Mouse (Mus musculus) lung, postnatal 36 days (tissue): Measurements from ENCODE around the gene Rnaseh2b.

Source experiments
- DNase-seq: peaks from one replicate; pipeline ENCODE4 v3.0.0; 2022; ENCODE audit warnings: mixed read lengths

Gene Rnaseh2b

GRCm38 (mm10) chr14:62322581-62323344, 30.4 kb downstream of the Rnaseh2b start:
- DNase-seq: no peak

- no peak for DNase-seq
These were observed 31.1 kb downstream of the Rnaseh2b start for GRCm38 (mm10) chr14:62323457-62323856.

- DNase-seq: no peak
These were observed 32.6 kb downstream of the Rnaseh2b start for GRCm38 (mm10) chr14:62324943-62325342.

- no peak for DNase-seq
These were observed 33.6 kb downstream of the Rnaseh2b start for GRCm38 (mm10) chr14:62326026-62326425.

GRCm38 (mm10) chr14:62327171-62327570, 34.8 kb downstream of the Rnaseh2b start:
- no peak for DNase-seq

- DNase-seq: no peak
These were observed 36.2 kb downstream of the Rnaseh2b start for GRCm38 (mm10) chr14:62328606-62329005.

GRCm38 (mm10) chr14:62329631-62330030, 37.2 kb downstream of the Rnaseh2b start:
- peak; percentile 9 for DNase-seq

GRCm38 (mm10) chr14:62331457-62331856, 39.1 kb downstream of the Rnaseh2b start:
- DNase-seq: no peak

- DNase-seq: peak; percentile 90
These were observed 39.7 kb downstream of the Rnaseh2b start for GRCm38 (mm10) chr14:62331866-62332619.

GRCm38 (mm10) chr14:62333909-62334687, 41.7 kb downstream of the Rnaseh2b start:
- DNase-seq: no peak

GRCm38 (mm10) chr14:62339196-62339595, 46.8 kb downstream of the Rnaseh2b start:
- DNase-seq: peak; percentile 20

GRCm38 (mm10) chr14:62341887-62342642, 49.7 kb downstream of the Rnaseh2b start:
- peak; percentile 10 for DNase-seq

GRCm38 (mm10) chr14:62342643-62343144, 50.3 kb downstream of the Rnaseh2b start:
- peak; percentile 29 for DNase-seq

GRCm38 (mm10) chr14:62346570-62346969, 54.2 kb downstream of the Rnaseh2b start:
- DNase-seq: no peak

- DNase-seq: peak; percentile 17
These were observed 54.7 kb downstream of the Rnaseh2b start for GRCm38 (mm10) chr14:62347103-62347502.

GRCm38 (mm10) chr14:62349786-62350185, 57.4 kb downstream of the Rnaseh2b start:
- DNase-seq: no peak

GRCm38 (mm10) chr14:62350186-62350585, 57.8 kb downstream of the Rnaseh2b start:
- no peak for DNase-seq

- no peak for DNase-seq
These were observed 58.5 kb downstream of the Rnaseh2b start for GRCm38 (mm10) chr14:62350890-62351289.

GRCm38 (mm10) chr14:62353372-62353771, 61.0 kb downstream of the Rnaseh2b start:
- no peak for DNase-seq

- no peak for DNase-seq
These were observed 61.4 kb downstream of the Rnaseh2b start for GRCm38 (mm10) chr14:62353793-62354192.

- no peak for DNase-seq
These were observed 62.8 kb downstream of the Rnaseh2b start for GRCm38 (mm10) chr14:62355201-62355600.

GRCm38 (mm10) chr14:62361263-62361980, 69.0 kb downstream of the Rnaseh2b start:
- no peak for DNase-seq
